Comparison of ENCODE assay signal across 22 mouse cellular contexts in the genomic region with DNA sequence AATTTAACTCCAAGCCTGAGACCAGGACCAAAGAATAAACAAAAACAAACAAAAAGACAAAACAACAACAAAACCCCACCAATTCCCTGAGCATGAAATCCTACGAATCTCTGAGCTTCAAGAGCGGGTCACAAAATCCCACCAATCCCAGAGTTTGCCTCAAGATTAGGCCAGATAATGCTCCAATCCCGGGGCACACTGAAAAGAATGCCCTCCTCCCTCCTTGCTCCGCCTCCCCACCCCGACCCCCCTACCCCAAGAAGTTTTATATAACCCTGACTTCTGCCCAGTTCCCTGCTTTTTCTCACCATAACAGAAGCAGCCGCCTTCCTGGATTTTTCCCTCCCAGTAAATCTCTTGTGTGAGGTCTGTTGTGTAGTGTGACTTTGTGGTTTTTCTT. TPM values are rescaled to one million over a fixed set of nuclear protein-coding genes. Genes with fewer than 3 reads are reported as not detected.
DNase-seq lines count a peak whose midpoint lies in the region; ATAC-seq and TF ChIP-seq lines count a peak whose summit lies in the region.
"Had no signal": no experiment of that assay in that cellular context is flagged by ENCODE, and none has a peak within 500 bp of the region (broad histone marks: within the 10 kb centered on the region; RNA-seq: fewer than 3 reads in every experiment).

No protein-coding gene starts in this region.

- TF ChIP-seq EP300 in stomach, postnatal 0 days (optimal IDR thresholded peaks at IDR 0.05) = no peak

- ATAC-seq in kidney, embryonic 16.5 days (ENCODE audit: low FRiP score, low TSS enrichment) = peak; percentile 33; the same call in 1 of the 2 replicates
- ATAC-seq in stomach, embryonic 16.5 days (ENCODE audit: insufficient read depth, low FRiP score) = no peak
- no peak for ATAC-seq in stomach, postnatal 0 days (ENCODE audit: low FRiP score, low TSS enrichment)
- ATAC-seq: forebrain, embryonic 15.5 days; liver, embryonic 12.5 days; midbrain, embryonic 13.5 days had no signal

- H3K27me3 ChIP-seq in kidney, embryonic 16.5 days (ENCODE audit: insufficient read depth, low read length) = no peaks in the 10 kb centered on the region
- H3K27me3 ChIP-seq in stomach, embryonic 16.5 days (ENCODE audit: control insufficient read depth, insufficient read depth, low read length) = no peaks in the 10 kb centered on the region
- H3K27me3 ChIP-seq in stomach, postnatal 0 days (ENCODE audit: control insufficient read depth, insufficient read depth, low read length) = no peaks in the 10 kb centered on the region
- H3K27me3 ChIP-seq: forebrain, embryonic 15.5 days; heart, embryonic 15.5 days; liver, embryonic 12.5 days; midbrain, embryonic 13.5 days; neural tube, embryonic 15.5 days had no signal

- H3K27ac ChIP-seq in kidney, embryonic 16.5 days (ENCODE audit: low read length) = no peak overlapping the region
- no peak overlapping the region for H3K27ac ChIP-seq in stomach, embryonic 16.5 days (ENCODE audit: low read length)
- no peak overlapping the region for H3K27ac ChIP-seq in stomach, postnatal 0 days (replicated peaks)
- H3K27ac ChIP-seq: forebrain, embryonic 15.5 days; heart, embryonic 15.5 days; hindbrain, embryonic 10.5 days; liver, embryonic 12.5 days; midbrain, embryonic 13.5 days; neural tube, embryonic 15.5 days had no signal

- H3K9me3 ChIP-seq in kidney, embryonic 16.5 days (ENCODE audit: low read length) = no peaks in the 10 kb centered on the region; the same call in 1 of the 2 replicates
- no peaks in the 10 kb centered on the region for H3K9me3 ChIP-seq in stomach, embryonic 16.5 days (replicated peaks; ENCODE audit: control insufficient read depth, low read length)
- H3K9me3 ChIP-seq in stomach, postnatal 0 days (ENCODE audit: control insufficient read depth, low read length) = no peaks in the 10 kb centered on the region
- H3K9me3 ChIP-seq: forebrain, embryonic 15.5 days; heart, embryonic 15.5 days; midbrain, embryonic 13.5 days; neural tube, embryonic 15.5 days had no signal

- DNase-seq in kidney, postnatal 10 days = no peak
- DNase-seq in stomach, postnatal 0 days (ENCODE audit: low spot score) = no peak
- DNase-seq in hindlimb bud, embryonic 11.5 days (ENCODE audit: extremely low spot score, low read depth, low spot score) = peak; percentile 5
- DNase-seq in heart, postnatal 14 days = no peak
- no peak for DNase-seq in left cerebral cortex, adult 8-10 months (ENCODE audit: low spot score in 2 of 2)
- DNase-seq: adrenal gland, adult 8-10 months; cerebellum, postnatal 10 days; heart, adult 11 months; right cerebral cortex, postnatal 25 days; thymus, adult 18-20 months had no signal

- H3K9ac ChIP-seq in kidney, embryonic 16.5 days (replicated peaks; ENCODE audit: low read length) = no peak overlapping the region
- no peak overlapping the region for H3K9ac ChIP-seq in stomach, embryonic 16.5 days (ENCODE audit: low read length)
- H3K9ac ChIP-seq in stomach, postnatal 0 days (ENCODE audit: low read length) = no peak overlapping the region
- H3K9ac ChIP-seq: forebrain, embryonic 15.5 days; heart, embryonic 15.5 days; liver, embryonic 12.5 days; midbrain, embryonic 13.5 days; neural tube, embryonic 15.5 days had no signal

- H3K36me3 ChIP-seq in kidney, embryonic 16.5 days (ENCODE audit: insufficient read depth, low read length) = no peaks in the 10 kb centered on the region
- no peaks in the 10 kb centered on the region for H3K36me3 ChIP-seq in stomach, embryonic 16.5 days (ENCODE audit: control insufficient read depth, insufficient read depth, low read length)
- no peaks in the 10 kb centered on the region for H3K36me3 ChIP-seq in stomach, postnatal 0 days (ENCODE audit: control insufficient read depth, insufficient read depth, low read length)
- H3K36me3 ChIP-seq: forebrain, embryonic 15.5 days; heart, embryonic 15.5 days; hindbrain, embryonic 10.5 days; liver, embryonic 12.5 days; midbrain, embryonic 13.5 days; neural tube, embryonic 15.5 days had no signal

- no peak overlapping the region for H3K4me2 ChIP-seq in kidney, embryonic 16.5 days (replicated peaks; ENCODE audit: low read depth, low read length)
- 0 out of 2 replicates have a peak overlapping the region, but pooled peaks have one; percentile 4 for H3K4me2 ChIP-seq in stomach, embryonic 16.5 days (ENCODE audit: low read depth, low read length)
- H3K4me2 ChIP-seq in stomach, postnatal 0 days (replicated peaks; ENCODE audit: low read depth) = no peak overlapping the region
- H3K4me2 ChIP-seq: forebrain, embryonic 15.5 days; heart, embryonic 15.5 days; liver, embryonic 12.5 days; midbrain, embryonic 13.5 days; neural tube, embryonic 15.5 days had no signal

- no peak for TF ChIP-seq CTCF in stomach, postnatal 0 days (IDR thresholded peaks at IDR 0.05; ENCODE audit: low read depth)

- H3K4me1 ChIP-seq in kidney, embryonic 16.5 days (ENCODE audit: insufficient read depth, low read length) = no peaks in the 10 kb centered on the region
- H3K4me1 ChIP-seq in stomach, embryonic 16.5 days (ENCODE audit: control insufficient read depth, insufficient read depth, low read length) = no peaks in the 10 kb centered on the region
- no peaks in the 10 kb centered on the region for H3K4me1 ChIP-seq in stomach, postnatal 0 days (replicated peaks; ENCODE audit: control insufficient read depth, insufficient read depth)
- H3K4me1 ChIP-seq: forebrain, embryonic 15.5 days; heart, embryonic 15.5 days; hindbrain, embryonic 10.5 days; liver, embryonic 12.5 days; midbrain, embryonic 13.5 days; neural tube, embryonic 15.5 days had no signal

- no peak overlapping the region for H3K4me3 ChIP-seq in kidney, embryonic 16.5 days (ENCODE audit: low read length)
- H3K4me3 ChIP-seq in stomach, embryonic 16.5 days (replicated peaks; ENCODE audit: low read length) = no peak overlapping the region
- H3K4me3 ChIP-seq in stomach, postnatal 0 days (ENCODE audit: low read depth, low read length) = no peak overlapping the region
- H3K4me3 ChIP-seq: forebrain, embryonic 15.5 days; heart, embryonic 15.5 days; hindbrain, embryonic 10.5 days; liver, embryonic 12.5 days; midbrain, embryonic 13.5 days; neural tube, embryonic 15.5 days had no signal

- 42% methylated on average over 6 of the region's 6 CpGs for WGBS in kidney, embryonic 16.5 days
- WGBS in stomach, embryonic 16.5 days = 35% methylated on average over 6 of the region's 6 CpGs
- 35% methylated on average over 6 of the region's 6 CpGs for WGBS in stomach, postnatal 0 days

- intact Hi-C loops in heart, postnatal 14 days (cut with DNase I) = no loop called here

RNA-seq across cellular contexts. Expression of a gene that starts 1.6 kb away (rescaled TPM):
- polyA plus RNA-seq in kidney, embryonic 16.5 days (2015; fragmentation: Nextera tagmentation; extraction: Ambion mirVana) = 0.46 TPM in 1 of 2 replicates, not detected in the other
- polyA plus RNA-seq in stomach, embryonic 16.5 days (2015; fragmentation: Nextera tagmentation; extraction: Ambion mirVana) = not detected in 2 replicates
- polyA plus RNA-seq in stomach, postnatal 0 days (2015; fragmentation: Nextera tagmentation; extraction: Ambion mirVana) = 0.15 TPM in 2 replicates
- not detected for total RNA-seq in heart, postnatal 14 days (2021)
- total RNA-seq in left cerebral cortex, adult 8-10 months (2022) = 1 to 10 TPM in 1 of 4 experiments, under 1 TPM in 3; 0.63 to 1.3 (median 0.88) TPM
- total RNA-seq: megakaryocyte progenitor cell, adult 5-6 weeks; MEL had no signal
- polyA plus RNA-seq: embryonic facial prominence, embryonic 11.5 days; hindbrain, embryonic 10.5 days; large intestine, adult 2 months; liver, embryonic 12.5 days; neural tube, embryonic 15.5 days had no signal

RNA-seq across cellular contexts. Expression of a gene that starts 46.1 kb away (rescaled TPM):
- polyA plus RNA-seq in kidney, embryonic 16.5 days (2015; fragmentation: Nextera tagmentation; extraction: Ambion mirVana) = 26.3 and 32.8 TPM in 2 replicates
- polyA plus RNA-seq in stomach, embryonic 16.5 days (2015; fragmentation: Nextera tagmentation; extraction: Ambion mirVana) = 15.3 and 16.5 TPM in 2 replicates
- polyA plus RNA-seq in stomach, postnatal 0 days (2015; fragmentation: Nextera tagmentation; extraction: Ambion mirVana) = 91.8 and 97.6 TPM in 2 replicates
- 100 to 1,000 TPM; 252 to 257 TPM for total RNA-seq in heart, postnatal 14 days (2021)
- 10 to 100 TPM; 38.4 to 45.0 (median 39.7) TPM for total RNA-seq in left cerebral cortex, adult 8-10 months (2022)
